Mouse (Mus musculus) v-Abl transformed pro-B cells (cell line): ENCODE results near the gene Dmap1.

Experiments
- in situ Hi-C, 2 experiments: fragments of 400-800 bp; cut with MboI; formaldehyde crosslinking; loops; one replicate each; pipeline ENCODE4 v1.15.1; 2025; ENCODE audit not compliant: unreplicated experiment in 2 of 2

Dmap1 gene

DNA sequence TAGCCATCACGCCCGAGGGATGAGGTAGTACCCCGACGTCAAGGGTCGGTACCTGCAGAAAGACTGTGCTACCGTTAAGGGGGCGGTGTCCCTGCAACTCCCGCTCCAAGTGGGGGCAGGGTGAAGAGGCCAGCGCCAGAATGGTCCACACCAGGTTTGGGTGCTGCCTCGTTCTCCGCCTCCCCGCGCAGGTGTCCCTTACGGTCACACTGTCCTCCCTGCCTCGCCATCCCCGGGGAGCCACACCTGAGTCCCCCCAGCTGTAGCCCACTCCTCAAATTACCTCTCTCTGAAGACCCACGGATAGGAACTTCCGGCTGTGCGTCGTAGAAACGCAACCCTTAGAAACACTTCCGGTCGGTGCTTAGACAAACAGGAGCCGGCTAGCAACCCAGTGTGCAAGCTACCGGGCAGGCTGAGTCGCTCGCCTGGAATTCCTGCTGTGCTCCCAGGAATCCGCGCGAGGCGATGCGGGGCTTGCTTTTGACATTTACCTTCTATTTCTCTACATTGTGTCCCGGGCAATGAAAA, at the start of gene Dmap1:
Gene Dmap1, minus strand, starts transcription at position 343 of the 531 bp plus-strand sequence.
- in situ Hi-C loops: no loop called here

DNA sequence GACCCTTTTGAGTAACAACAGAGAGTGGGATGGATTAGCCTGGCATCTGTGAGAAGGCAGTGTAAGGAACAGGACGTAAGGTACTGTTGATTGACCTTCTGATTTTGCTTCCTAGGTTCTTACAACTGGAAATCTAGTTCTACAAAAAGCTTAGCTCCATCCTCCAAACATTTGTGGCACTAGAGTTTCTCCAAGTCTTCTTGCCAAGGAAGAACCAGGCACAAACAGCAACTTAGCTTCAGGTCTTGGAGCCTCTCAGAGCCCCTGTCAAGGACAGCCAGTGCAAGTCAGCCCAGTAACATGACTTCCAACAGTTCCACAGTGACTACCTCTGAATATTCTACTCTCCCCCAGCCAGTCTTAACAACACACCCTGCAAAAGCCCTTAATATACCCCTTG, 42.0 kb upstream of the Dmap1 start, which contains the start of gene Gm12845:
Gene Gm12845, plus strand, starts transcription at position 301 of the 400 bp plus-strand sequence.
- in situ Hi-C loops: loop anchor here in 1 of 2 experiments (25.0 kb wide), 1 partner anchor 838 kb away; no protein-coding TSS in a partner anchor

DNA sequence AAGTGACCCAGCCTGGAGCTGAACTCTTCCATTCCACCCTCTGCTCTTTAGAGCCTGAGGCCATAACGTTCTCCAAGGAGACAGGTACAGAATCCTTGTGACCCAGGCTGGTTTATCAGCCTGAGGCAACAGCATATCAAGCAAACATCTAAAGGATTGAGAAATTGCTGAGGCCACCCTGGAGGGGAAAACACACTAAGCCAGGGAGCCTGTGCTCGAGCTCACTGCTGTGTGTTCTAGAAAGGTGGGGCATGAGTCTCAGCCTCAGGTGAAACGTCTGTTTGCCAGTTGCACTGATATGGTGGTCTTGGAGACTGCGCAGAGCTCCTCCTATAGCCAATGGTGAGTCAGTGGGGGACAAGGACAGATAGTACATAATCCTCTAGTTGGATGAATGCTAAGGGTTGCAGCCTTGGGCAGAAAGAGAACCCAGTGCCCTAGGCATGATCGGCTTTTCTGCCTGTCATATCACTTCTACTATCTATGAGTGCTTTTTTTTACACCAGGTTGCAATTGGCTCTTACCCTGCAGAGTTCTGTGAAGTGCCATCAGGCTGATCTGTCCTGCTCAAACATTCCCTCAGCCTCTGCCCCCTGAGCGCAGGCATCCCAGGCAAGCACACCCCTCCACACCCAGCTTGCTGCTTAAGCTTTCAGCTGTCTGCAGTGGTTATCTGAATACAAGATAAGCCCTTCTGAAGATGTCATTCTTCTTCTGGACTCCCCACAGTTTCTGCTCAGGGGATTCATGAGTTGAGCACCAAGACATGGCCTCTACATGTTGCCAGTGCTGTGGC, 31.4 kb upstream of the Dmap1 start:
- in situ Hi-C loops: loop anchor here (10.0 to 25.0 kb wide), 3 partner anchors 51 to 849 kb away; partner anchors contain the start of gene Klf17 (in 1 of the 2)

DNA sequence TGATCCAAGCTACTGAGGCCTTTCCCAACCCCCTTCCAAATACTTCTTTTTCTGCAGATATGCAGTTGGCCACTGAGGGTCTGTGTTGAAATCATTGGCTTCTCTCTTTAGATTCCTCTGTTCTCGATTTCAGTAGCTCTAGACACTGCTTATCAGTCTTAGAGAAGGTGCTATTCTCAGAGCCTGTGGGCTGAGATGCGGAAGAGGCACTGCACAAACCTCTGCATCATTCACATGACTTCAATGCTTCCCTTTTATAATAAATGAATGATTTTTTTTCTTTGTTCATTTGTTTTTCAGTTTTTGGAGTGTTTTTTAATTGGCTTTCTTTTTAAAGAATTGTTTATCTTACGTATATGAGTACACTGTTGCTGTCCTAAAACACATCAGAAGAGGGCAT, 30.2 kb upstream of the Dmap1 start:
- in situ Hi-C loops: loop anchor here (10.0 to 25.0 kb wide), 3 partner anchors 52 to 850 kb away; partner anchors contain the start of gene Klf17 (in 1 of the 2)

DNA sequence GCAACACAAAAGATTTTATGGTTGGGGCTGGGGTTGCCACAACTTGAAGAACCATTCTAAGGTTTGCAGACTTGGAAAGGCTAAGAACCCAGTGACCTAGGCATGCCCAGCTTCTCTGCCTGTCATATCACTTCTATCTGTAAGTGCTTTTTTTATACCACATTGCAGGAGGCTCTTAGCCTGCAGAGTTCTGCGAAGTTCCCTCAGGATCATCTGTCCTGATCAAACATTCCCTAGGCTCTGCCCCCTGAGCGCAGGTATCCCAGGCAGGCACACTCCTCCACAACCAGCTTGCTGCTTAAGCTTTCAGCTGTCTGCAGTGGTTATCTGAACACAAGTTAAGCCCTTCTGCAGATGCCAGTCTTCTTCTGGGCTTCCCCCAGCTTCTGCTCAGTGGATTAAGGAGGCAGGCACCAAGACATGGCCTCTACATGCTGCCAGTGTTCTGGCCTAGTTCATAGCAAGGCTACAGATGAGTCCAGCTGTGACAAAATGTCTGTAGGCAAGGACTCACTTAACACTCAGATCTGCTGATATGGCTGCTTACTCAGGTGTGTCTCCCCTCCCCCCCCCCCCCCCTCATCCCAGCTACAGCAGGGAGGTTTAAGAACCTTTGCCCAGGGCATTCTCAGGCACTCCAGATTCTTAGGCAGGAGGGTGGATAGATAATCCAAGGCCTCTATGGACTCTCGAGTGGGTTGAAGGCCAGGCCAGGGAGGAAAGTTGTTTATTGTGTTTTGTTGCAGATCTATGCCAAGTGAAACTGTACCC, 26.9 kb upstream of the Dmap1 start:
- in situ Hi-C loops: loop anchor here (10.0 to 25.0 kb wide), 6 partner anchors 66 to 866 kb away; no protein-coding TSS in a partner anchor

DNA sequence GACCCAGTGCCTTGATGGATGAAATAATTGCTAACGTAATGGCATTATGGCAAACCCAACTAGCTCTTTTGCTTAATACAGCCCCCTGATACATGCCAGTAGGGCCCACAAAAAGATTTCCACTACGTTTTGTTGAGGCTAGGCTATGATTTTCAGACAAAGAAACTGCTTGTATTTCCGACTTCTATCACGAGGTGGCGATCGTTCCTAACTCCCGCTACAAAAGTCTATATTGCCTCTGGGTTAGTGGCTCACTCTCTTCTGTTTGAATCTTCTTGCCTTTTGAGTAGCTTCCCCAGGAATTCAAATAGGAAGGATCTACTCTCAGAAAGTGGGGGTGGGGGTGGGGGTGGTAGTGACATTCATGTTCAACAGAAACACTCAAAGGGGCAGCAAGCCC, 23.3 kb upstream of the Dmap1 start:
- in situ Hi-C loops: loop anchor here (10.0 to 25.0 kb wide), 6 partner anchors 69 to 869 kb away; no protein-coding TSS in a partner anchor

DNA sequence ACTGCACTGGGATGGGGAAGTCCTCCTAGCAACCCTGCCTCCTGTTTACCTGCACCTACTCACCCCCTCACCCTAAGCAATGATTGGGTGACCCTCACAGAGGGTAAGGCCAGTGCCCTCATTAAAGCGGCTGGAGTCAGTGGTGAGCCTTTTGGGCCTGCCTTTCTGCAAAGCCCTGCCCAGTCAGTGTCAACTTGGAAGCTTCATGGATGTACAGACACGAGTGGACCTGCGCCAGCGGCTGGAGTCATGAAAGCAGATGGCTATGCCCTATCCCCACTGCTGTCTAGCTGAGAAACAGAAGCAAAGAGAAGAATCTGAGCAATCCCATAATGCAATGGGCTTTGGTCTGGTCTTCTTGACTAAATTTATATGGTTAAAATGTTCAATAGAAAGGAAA, 4.3 kb upstream of the Dmap1 start:
- in situ Hi-C loops: no loop called here

DNA sequence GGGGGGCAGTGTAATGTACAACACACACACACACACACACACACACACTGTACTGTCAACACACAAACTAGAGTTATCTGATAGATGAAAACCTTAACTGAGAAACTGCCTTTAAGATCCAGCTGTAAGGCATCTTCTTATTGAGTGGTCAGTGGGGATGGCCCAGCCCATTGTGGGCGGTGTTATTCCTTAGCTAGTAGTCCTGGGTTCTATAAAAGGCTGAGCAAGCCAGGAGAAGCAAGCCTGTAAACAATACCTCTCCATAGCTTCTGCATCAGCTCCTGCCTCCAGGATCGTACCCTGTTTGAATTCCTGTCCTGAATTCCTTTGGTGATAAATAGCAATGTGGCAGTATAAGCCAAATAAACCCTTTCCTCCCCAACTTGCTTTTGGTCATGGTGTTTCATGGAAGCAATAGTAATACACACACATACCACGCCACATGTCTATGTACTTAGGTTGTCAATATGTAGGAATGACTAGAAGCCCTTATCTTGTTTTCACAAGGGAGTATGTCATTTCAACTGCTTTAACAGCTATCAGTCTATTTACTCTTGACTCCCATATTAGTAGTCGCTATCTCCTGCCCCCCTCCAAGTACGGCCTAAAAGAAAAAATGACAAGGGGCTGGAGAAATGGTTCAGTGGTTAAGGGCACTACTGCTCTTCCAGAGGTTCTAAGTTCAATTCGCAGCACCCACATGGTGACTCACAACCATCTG, 1.1 kb upstream of the Dmap1 start:
- in situ Hi-C loops: no loop called here

DNA sequence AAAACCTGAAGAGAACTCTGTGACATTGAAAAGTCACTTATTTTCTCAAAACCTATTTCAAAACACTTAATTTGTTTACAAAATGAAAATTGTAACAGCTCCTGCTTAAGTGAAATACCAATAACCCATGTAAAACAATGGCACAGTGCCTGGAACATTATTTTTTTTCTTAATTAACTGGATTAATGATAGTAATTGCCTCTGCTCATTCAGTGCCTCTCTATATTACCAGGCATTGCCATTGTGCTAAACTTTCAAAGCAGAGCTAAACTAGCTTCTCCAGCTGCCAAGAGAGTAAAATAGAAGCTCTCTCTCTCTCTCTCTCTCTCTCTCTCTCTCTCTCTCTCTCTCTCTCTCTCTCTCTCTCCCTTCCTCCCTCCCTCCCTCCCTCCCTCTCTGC, 390 bp upstream of the Dmap1 start:
- in situ Hi-C loops: no loop called here

DNA sequence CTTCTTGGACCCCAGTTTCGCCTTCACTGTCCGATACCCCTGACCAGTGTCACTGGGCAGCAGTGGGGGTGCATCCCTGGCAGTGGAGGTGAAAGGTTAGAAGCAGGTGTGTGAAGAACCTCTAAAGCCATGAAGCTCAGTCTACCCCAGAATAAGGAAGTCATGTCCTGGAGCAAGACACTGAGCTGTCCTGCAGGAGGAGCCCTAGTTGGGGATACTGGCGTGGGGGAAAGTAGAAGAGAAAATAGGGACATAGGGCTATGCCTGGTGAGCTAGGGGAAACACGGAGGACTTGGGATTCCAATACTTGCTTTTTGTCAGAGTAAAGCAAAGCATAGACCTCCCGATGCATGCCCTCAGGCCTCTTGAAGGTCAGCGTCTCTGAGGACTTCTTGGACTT, 1.1 kb downstream of the Dmap1 start:
- in situ Hi-C loops: no loop called here

DNA sequence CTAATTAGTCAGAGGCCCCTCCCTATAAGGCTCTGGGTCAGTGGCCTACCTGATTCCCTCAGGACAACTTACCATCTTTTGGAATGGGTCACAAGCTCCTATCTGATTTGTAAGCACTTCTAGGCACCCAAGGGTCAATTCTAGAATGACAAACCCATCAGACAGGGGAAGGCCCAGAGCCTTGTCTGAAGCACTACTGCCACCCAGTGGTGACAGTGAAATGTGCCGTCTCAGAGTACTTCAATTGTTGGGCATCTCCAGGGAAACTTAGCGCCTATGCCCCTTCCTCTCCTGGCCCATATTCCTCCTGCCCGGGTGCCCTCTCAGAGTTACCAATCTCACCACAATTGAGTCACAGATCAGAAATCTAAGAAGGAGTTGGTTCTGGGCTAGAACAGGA, 5.2 kb downstream of the Dmap1 start:
- in situ Hi-C loops: loop anchor here (10.0 kb wide), 2 partner anchors 322 to 402 kb away; no protein-coding TSS in a partner anchor

DNA sequence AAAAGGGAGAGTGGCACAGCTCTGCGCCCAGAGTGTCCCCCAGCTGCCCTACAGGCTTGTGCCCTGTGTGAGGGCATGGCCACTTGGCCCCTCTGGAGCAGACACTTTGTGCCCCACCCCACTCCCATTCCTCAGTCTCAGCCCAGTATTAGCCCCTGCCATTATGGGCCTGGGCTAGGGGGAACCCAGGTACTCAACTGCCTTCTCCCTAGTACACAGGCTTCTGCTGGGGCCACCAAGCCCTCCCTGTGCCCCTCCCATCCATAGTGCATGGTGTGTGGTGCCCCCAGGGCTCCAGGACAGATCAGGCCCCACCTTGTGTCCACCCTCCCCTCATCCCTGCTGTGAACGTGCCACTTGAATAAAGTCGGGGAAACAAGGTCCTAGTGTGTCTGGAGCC, 8.2 kb downstream of the Dmap1 start:
- in situ Hi-C loops: loop anchor here (10.0 kb wide), 2 partner anchors 319 to 399 kb away; no protein-coding TSS in a partner anchor

DNA sequence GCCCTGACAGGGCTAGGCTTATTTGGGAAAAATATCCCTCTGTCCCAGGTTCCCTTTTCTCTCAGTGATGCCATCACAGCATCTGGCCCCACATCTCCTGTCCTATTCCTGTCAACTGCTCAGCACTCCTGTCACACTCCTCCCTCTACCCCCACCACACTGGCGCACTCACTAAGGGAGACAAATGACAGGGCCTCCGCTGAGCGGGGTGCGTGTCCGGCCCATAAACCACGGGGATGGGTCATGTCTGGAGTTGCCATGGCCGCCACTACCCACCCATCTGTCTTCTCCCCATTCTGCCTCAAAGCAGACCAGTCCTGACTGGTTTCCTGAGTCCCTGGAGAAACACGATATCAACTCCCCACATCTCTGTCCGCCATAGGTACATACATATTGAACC, 10.0 kb downstream of the Dmap1 start:
- in situ Hi-C loops: loop anchor here (10.0 kb wide), 2 partner anchors 317 to 397 kb away; no protein-coding TSS in a partner anchor

DNA sequence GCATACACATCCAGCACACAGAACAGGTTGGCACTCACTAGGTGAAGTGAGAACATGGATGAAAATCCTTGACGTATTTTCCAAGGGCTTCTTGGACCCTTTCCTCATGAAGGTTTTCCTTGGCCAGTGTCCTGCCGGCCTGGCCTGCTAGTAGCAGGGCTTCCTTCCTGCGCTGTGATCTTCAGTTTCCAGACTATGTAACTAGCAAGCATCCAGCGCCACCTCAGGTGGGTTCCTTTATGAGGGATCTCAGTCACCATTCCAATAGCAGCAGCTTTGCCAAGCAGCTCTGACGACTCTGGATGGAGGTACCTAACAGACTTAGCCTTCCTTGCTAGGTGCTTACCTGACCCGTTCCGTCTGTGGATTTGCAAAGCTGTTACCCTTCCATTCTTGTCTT, 12.2 kb downstream of the Dmap1 start:
- in situ Hi-C loops: loop anchor here (10.0 kb wide), 2 partner anchors 315 to 395 kb away; no protein-coding TSS in a partner anchor

DNA sequence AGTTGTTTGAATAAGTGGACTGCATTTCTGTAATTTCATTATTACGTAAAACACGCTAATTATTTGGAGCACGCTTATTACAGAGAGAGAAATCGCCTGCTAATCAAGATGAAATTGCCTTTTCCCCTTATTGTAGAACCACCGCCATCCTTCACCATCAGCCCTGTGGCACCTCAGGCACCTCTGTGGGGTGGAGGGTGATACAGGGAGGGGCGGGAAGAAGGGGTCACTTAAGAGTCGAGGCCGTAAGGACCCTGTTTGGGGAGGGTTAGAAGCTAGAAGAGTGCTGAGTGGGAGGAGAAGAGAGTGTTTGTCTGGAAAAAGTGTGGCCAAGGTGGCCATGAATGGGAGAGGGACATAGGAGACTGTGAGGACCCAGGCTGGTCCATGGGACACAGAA, 16.0 kb downstream of the Dmap1 start:
- in situ Hi-C loops: no loop called here

DNA sequence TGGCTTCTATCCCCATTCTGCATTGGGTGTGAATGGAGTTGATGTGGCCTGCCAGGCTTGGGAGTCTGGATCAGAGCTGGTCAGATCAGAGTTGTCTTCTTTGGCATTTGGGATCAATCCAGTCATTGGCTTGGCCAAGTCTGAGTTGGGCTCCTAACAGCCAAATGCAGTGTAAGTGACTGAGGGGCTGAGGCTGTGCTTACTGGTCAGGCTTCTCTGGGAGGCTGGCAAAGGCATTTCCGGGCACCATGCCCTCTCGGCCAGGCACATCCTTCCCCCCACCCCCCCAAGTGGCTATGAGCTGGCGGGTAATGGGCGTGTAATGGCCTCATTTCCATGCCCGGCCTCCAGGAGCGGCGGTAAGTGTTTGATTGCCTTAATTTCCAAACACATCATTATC, 16.5 kb downstream of the Dmap1 start:
- in situ Hi-C loops: no loop called here

DNA sequence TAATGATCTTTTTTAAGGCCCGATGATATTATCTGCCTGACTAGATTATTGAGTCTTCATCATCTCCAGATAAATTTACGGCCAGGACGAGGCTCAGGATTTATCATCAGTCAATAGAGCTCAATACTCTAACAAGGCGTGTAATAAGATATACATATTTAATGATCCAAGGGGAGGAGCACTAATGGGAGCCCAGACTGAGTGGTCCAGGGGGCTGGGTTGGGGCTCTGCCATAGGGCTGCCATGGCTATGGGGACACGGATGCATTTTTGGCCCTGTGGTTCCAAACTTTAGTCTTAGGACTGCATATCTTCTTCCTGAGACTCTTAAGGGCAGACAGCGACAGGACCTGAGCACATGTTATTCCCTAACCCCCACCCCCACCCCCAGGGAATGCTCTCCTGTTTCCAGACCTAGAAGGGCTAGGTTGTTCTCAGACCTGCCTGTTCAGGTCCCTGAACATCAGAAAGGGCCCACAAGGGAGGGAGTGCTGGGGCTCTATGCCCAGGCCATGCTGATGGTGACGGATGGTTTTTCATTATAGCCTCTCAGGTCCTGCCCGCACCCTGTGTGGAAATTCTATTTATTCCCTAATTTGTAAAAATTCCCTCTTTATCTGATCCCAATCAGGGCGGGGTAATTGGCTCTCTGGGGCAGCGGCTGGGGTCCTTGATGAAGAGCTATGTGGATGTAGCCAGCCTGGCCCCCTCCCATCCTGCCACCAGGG, 17.5 kb downstream of the Dmap1 start:
- in situ Hi-C loops: no loop called here

DNA sequence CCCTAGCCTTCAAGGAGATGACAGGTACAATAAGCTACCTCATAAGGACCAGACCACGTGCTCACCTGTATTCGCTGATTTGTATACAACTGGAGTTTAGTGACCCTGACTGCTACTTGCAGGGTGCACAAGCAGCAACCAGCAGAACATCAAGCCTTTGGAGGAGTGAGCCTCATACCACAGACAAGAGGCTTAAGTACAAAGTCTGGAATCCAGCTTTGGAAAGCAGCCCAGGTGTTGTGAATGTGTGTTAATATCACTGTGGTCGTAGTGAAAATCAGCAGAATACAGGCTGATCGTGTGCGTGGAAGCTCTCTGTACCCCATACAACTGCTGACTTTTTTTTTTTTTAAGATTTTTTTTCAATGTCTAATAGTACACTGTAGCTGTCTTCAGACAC, 22.1 kb downstream of the Dmap1 start:
- in situ Hi-C loops: no loop called here

DNA sequence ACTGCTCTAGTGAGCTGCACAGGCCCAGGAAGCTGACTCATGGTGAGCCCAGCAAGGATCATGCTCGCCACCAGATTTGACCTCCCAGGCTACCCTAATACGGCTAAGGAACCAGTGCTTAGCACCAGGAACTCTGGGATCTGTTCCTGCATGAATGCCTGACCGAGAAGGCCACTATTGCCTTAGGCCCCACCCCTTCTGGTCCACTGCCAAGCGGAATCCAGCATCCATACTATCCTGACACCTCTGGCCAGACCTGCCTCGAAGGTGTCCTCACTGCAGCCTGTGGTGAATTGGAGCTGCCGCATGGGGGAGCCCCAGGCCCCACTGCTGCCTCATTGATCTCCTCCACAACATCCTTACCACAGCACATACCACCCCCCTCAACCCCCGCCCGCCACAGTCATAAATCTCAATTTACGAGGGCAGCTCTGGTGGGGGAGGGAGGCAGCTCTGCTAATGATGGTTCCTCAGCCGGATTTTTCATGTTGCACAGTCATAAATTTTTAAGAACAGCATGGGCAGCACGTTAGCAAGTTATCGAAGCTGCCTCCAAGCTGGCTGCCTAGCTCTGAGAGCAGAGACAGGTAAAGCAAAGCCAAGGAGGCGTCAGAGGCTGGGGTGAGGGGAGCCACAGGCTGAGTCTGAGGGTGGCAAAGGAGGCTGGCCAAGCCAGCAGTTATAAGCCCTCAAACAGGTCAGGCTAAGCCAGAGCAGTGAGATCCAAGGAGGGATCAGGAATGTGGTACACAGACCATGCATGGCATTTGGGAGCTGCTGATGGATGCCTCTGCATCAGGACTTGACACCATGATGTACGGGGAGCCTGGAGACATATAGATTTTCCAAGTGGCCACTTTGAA, 23.3 kb downstream of the Dmap1 start:
- in situ Hi-C loops: no loop called here
